Mouse (Mus musculus) B cell, adult 62 days (primary cell): ENCODE data around the gene Cyp4f14. TPM values are rescaled to one million over a fixed set of nuclear protein-coding genes. Genes with fewer than 3 reads are reported as not detected.

Experiments
- total RNA-seq: library from RNA; stranded (reverse); gene quantifications from 4 replicates; pipeline ENCODE4 v1.2.4, GENCODE M21; 2023

Cyp4f14 gene
- total RNA-seq, result not detected in 4 replicates

DNA sequence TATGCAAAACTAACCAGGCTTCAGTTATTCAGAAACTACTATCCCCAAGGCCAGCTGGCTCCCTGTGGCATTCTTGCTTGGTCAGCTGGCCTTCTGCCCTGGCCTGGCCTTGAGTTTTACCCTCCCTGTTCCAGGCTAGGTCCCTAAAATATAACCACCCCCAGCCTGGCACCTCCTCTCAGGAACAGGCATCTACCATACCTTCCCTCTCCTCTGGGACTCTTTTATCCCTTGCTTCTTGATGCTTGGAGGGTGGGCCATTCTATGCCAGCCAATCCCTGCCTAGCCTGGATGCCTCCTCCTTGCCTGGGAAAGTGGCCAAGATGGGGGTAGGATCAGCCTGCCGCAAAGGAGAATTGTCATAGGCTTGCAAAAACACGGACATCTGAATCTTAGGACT, at the start of gene Cyp4f14:
Gene Cyp4f14 (minus strand): TSS at position 212 of the 400 bp plus-strand sequence.

DNA sequence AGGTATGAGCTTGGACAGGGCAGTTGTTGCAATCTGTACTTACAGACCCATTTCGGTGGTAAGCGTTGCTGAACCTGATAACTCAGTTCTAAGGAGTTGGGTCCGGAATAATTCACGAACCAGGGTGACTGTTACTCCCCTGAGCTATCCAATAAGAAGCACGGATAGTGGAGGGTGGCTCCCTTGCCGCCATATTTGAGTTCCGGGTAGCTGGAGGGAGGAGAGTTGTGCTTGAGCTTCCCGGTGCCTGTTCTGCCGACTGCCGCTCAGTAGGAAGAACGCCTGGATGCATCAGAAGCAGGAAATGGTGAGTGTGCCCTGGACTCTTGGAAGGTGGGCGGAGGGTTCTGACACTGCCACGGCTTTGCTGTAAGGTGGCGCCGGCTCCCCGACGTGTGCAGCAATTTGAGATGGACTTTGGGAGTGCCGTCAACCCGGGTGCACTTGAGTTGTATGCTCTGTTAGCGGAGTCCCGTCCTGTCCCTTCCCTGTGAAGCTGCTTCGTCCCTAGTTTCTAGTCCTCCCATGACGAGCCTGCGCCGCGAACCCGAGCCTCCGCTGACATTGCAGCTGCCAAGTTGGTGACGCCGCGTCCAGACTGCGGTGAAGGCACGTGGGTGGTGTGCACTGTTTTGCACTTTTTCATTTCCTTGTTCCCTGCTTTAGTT, 48.6 kb upstream of the Cyp4f14 start, which contains the start of gene Zfp472:
Gene Zfp472 (plus strand): TSS at position 192 of the 668 bp plus-strand sequence.

DNA sequence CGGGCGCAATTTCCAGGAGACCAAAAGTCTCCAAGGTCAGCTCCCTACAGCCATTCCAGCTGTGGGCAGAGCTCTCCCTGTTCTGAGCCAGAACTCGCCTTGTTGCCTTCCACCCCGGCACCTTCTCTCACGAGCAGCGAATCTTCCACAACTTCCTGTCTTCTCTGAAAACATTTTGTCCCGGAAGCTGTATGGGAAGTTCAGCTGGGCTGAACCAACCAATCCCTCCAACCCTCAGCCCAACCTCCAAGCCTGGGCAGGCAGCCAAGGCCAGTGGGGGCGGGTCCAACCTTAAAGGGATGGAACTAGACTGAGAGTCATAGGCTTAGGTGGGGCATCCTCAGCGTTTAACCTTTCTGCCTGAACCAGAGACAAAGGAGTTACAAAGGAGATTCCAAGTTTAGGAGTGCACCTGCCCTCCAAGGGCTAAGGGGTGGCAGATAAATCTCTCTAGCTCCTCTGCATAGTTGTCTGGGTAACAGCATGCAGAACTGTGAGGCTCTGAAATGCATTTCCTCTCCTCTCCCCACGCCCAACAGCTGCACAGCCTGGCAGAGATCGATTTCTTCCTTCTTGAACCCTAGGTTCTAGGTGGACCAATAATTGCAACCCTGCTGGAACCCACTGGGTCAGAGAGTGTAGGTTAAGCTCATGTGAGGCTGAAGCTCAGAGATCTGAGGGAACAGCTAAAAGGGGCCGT, 30.2 kb upstream of the Cyp4f14 start, which contains the start of gene Cyp4f13:
Gene Cyp4f13 (minus strand): TSS at position 188 of the 700 bp plus-strand sequence.

DNA sequence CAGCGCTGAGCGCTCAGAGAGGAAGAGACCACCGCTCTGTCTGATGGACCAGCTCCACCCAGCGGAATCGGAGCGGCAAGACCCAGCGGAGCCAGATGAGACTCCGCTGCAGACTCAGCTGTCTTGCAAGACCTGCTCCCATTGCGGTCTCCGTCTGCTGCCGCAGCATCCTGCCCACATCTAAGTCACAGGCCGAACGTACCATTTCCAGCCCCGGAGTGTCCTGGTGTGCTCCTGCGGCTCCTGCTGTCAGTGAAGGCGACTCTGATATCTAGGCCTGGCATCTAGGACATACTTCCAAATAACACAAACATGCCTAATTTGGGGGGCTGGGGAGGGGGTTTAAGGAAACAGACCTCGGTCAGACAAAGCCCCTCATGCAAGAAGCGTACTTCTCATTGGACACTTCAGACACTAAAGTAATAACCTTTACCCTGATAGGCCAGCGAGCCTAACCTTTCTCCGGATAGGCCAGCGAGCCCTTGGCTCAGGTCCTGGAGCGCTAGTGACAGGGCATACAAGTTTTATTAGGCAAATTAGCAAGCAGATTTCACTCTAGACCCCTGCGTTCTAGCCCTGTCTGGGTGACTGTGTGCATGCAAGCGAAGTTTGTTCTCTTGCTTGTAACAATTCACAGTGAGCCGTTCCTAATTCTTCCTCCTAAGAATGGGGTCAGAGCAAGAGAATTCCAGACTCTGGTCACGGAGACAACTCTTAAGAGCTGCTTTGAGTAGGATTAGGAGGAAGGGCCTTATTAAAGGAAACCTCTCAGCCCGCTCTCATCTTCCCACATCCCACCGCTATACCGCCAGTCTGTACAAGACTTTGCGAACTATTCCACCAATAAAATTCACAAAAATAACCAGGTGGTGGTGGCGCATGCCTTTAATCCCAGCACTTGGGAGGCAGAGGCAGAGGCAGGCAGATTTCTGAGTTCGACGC, 25.6 kb downstream of the Cyp4f14 start, which contains the start of gene Zfp870:
Gene Zfp870 (minus strand): TSS at position 404 of the 942 bp plus-strand sequence.

Other genes starting within 250 kb of the Cyp4f14 start
- gene Cyp4f15, start 231.7 kb downstream of the Cyp4f14 start, total RNA-seq, result not detected in 4 replicates
- 82.6 to 90.7 TPM (median 88.4 TPM) in 4 replicates for gene Zfp871, start 129.1 kb downstream of the Cyp4f14 start, total RNA-seq
- 0.25 to 0.37 TPM (median 0.27 TPM) in 3 of 4 replicates, not detected in the other for gene Zfp811, start 107.4 kb downstream of the Cyp4f14 start, total RNA-seq
- 3.9 to 9.0 TPM (median 7.0 TPM) in 4 replicates for gene Zfp799, start 87.1 kb downstream of the Cyp4f14 start, total RNA-seq
- gene Zfp870, start 25.7 kb downstream of the Cyp4f14 start, total RNA-seq, result 6.6 to 11.0 TPM (median 8.4 TPM) in 4 replicates
- gene Cyp4f13, start 30.1 kb upstream of the Cyp4f14 start, total RNA-seq, result 78.0 to 89.7 TPM (median 82.1 TPM) in 4 replicates
- gene Zfp472, start 48.5 kb upstream of the Cyp4f14 start, total RNA-seq, result 13.9 to 24.3 TPM (median 18.9 TPM) in 4 replicates
- 12.1 to 15.5 TPM (median 13.8 TPM) in 4 replicates for gene Zfp952, start 75.8 kb upstream of the Cyp4f14 start, total RNA-seq
- 2.9 to 6.0 TPM (median 3.7 TPM) in 4 replicates for gene Zfp763, start 116.1 kb upstream of the Cyp4f14 start, total RNA-seq
- gene 4921501E09Rik, start 150.7 kb upstream of the Cyp4f14 start, total RNA-seq, result not detected in 4 replicates
- 3.0 to 5.0 TPM (median 3.2 TPM) in 4 replicates for gene Zfp563, start 172.0 kb upstream of the Cyp4f14 start, total RNA-seq
- not detected in 4 replicates for gene Morc2b, start 222.3 kb upstream of the Cyp4f14 start, total RNA-seq